Mouse (Mus musculus) liver, embryonic 12.5 days (tissue): ENCODE measurements around the gene Snrnp70. TPM values are rescaled to one million over a fixed set of nuclear protein-coding genes. Genes with fewer than 3 reads are reported as not detected.
A peak's percentile ranks its signal among the peaks of the same experiment; 100 is the strongest.
"Not testable (repeated sequence)": the region's sequence is repeated elsewhere in the genome, so short reads cannot be mapped to it uniquely, and the experiment has no call there.

Experiments
- ATAC-seq: fragments of 200-750 bp; cut with Nextera tagmentation; 2 replicates; pipeline ENCODE4 v1.8.0; 2017; ENCODE audit warnings: moderate number of reproducible peaks, mild to moderate bottlenecking, moderate library complexity
- H3K27ac ChIP-seq: fragments of 300-500 bp; sonication (generic); 2 replicates; pipeline ENCODE4 v1.5.1; 2016; ENCODE audit warnings: mild to moderate bottlenecking
- H3K27me3 ChIP-seq: fragments of 300-500 bp; sonication (generic); replicated peaks from 2 replicates; pipeline ENCODE4 v1.6.1; 2016; ENCODE audit warnings: mild to moderate bottlenecking, moderate library complexity
- H3K36me3 ChIP-seq: fragments of 300-500 bp; sonication (generic); 2 replicates; pipeline ENCODE4 v1.6.1; 2016; ENCODE audit warnings: mild to moderate bottlenecking, moderate library complexity
- H3K4me1 ChIP-seq: fragments of 300-500 bp; sonication (generic); 2 replicates; pipeline ENCODE4 v1.6.1; 2016
- H3K4me2 ChIP-seq: fragments of 300-500 bp; sonication (generic); 2 replicates; pipeline ENCODE4 v1.6.1; 2016; ENCODE audit warnings: mild to moderate bottlenecking, moderate library complexity
- H3K4me3 ChIP-seq: fragments of 300-500 bp; sonication (generic); 2 replicates; pipeline ENCODE4 v1.5.1; 2016; ENCODE audit warnings: mild to moderate bottlenecking, moderate library complexity
- H3K9ac ChIP-seq: fragments of 300-500 bp; sonication (generic); 2 replicates; pipeline ENCODE4 v1.6.1; 2016; ENCODE audit warnings: mild to moderate bottlenecking, moderate library complexity
- H3K9me3 ChIP-seq: fragments of 300-500 bp; sonication (generic); replicated peaks from 2 replicates; pipeline ENCODE4 v1.6.1; 2016; ENCODE audit warnings: mild to moderate bottlenecking, moderate library complexity
- WGBS: fragments of 180-500 bp; shearing (Covaris S2); methylation state at CpG from one replicate; pipeline ENCODE4 v1.1.7; 2016; ENCODE audit not compliant: insufficient replicate concordance; 5-methylcytosine and 5-hydroxymethylcytosine counted together
- polyA plus RNA-seq: library from polyadenylated mRNA; unstranded; fragments of >200 nt; fragmentation: Nextera tagmentation; extraction: Ambion mirVana; gene quantifications from 2 replicates; pipeline ENCODE4 v1.2.1, GENCODE M21; 2016

Gene Snrnp70
- polyA plus RNA-seq, 1 experiment from 2014 or later: 179 TPM

DNA sequence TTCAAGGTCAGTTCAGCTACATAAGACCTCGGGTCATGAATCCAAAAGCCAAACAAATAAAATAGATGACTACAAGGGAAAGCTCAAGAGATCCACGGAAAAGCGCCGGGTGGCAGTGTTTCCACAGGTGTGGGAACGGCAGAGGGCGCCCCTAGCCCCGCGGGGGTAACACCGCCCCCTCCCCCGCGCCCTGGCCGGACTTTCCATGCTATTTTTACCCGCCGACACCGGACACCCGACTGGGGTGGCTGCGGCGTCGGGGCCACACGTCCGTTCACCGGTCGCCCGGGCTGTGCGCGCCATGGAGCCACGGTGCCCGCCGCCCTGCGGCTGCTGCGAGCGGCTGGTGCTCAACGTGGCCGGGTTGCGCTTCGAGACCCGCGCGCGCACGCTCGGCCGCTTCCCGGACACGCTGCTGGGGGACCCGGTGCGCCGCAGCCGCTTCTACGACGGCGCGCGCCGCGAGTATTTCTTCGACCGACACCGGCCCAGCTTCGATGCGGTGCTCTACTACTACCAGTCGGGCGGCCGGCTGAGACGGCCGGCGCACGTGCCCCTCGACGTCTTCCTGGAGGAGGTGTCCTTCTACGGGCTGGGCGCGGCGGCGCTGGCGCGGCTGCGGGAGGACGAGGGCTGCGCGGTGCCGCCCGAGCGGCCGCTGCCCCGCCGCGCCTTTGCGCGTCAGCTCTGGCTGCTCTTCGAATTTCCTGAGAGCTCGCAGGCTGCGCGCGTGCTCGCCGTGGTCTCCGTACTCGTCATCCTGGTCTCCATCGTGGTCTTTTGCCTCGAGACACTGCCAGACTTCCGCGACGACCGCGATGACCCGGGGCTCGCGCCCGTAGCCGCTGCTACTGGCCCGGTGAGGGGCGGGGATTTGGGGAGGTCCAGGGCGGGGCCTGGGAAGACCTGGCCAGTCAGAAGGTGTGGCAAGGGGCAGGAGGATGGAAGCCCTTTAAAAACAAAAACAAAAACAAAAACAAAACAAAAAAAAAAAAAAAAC, 10.9 kb upstream of the Snrnp70 start:
- no peak overlapping the region for H3K9ac ChIP-seq

DNA sequence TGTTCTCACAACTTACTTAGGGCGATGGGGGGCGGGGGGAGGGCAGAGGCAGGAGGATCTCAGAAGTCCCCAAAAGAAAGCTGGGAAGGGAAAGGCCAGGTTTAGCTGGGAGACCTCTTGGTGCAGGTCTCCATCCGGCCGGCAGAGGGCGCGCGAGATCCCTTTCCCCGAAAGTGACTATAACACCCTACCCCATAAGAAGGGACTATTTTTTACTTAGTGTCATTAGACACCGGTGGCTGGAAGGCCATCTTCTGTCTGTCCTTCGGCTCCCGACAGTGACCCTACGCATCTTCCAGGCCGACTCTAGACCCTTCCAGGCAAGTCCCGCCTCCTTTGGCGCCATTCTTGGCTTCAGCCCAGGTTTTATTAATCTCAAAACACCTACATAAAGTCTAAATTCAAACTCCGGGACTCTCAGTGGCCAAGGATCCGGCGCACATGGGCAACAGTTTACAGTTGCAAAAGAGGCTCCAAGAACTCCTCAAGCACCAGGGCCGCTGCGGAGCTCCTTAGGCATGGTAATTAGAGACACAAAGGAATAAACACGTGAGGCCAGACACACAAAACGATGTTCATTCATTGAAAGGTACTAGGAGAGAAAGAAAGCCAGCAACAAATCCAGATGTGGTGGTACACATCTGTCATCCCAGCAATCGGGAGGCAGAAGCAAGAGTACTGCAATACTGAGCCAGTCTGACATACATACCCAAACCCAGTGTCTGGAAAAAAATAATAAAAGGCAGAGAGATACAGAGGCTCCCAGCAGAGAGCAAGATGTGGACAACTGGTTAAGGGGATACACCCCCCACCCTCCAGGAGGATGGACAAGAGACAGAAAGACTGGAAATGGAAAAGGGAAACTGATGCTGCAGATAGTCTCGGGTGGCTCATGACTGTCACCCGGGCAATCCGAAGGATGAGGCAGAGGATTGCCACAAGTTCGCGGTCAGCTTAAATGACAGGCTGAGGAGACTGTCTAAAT, 9.8 kb upstream of the Snrnp70 start, which contains the start of gene Kcna7:
Gene Kcna7 (plus strand): TSS at position 563 of the 985 bp plus-strand sequence.
- H3K27me3 ChIP-seq: peaks cover 73% of the 10 kb centered on the region
- peak within 1 kb of the TSS; percentile 41 for H3K4me3 ChIP-seq
- WGBS: 10% methylated on average over 28 of the region's 28 CpGs
- H3K4me1 ChIP-seq: peaks cover 8% of the 10 kb centered on the region; the same call in 1 of the 2 replicates
- H3K9me3 ChIP-seq: no peaks in the 10 kb centered on the region
- no peak within 1 kb of the TSS for H3K9ac ChIP-seq
- H3K36me3 ChIP-seq: no peaks in the 10 kb centered on the region
- ATAC-seq: peak; percentile 53
- H3K27ac ChIP-seq: no peak within 1 kb of the TSS
- peak within 1 kb of the TSS; percentile 63 for H3K4me2 ChIP-seq

More for the DNA sequence above, 10.9 kb upstream of the Snrnp70 start:
- Histone ChIP-seq H3K4me3 (peak overlapping the region; percentile 41), H3K27ac (no peak overlapping the region), H3K9me3 (no peaks in the 10 kb centered on the region), H3K4me1 (peaks cover 8% of the 10 kb centered on the region; the same call in 1 of the 2 replicates), H3K36me3 (no peaks in the 10 kb centered on the region), H3K27me3 (peaks cover 84% of the 10 kb centered on the region), H3K4me2 (peak overlapping the region; percentile 63)
- WGBS: 2% methylated on average over 114 of the region's 114 CpGs
- no peak for ATAC-seq

DNA sequence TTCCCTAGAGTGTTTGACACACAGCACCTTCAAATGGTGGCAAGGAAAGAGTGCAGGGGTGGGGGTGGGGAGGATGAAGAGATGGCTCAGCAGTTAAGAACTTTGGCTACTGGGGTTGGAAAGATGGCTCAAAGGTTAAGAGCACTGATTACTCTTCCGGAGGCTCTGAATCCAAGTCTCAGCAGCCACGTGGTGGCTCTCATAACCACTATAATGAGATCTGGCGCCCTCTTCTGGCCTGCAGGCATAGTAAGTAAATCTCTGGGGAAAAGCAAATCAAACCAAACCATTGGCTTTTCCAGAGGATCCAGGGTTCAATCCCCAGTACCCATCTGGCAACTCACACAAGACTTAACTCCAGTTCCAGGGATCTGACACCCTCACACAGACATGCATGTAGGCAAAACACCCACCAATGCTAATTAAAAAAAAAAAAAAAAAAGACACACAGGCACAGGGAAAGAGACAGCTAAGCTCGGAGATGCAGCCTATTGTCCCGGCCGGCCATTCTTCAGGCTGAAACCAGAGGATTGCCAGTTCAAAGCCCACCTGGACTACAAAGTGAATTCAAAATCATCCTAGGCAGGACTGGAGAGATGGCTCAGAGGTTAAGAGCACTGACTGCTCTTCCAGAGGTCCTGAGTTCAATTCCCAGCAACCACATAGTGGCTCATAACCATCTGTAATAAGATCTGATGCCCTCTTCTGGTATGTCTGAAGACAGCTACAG, 8.2 kb upstream of the Snrnp70 start:
- WGBS: 40% methylated on average over 6 of the region's 6 CpGs
- Histone ChIP-seq H3K4me3 (no peak overlapping the region), H3K9ac (no peak overlapping the region), H3K27ac (no peak overlapping the region), H3K27me3 (peaks cover 56% of the 10 kb centered on the region), H3K36me3 (no peaks in the 10 kb centered on the region), H3K4me2 (no peak overlapping the region), H3K9me3 (no peaks in the 10 kb centered on the region), H3K4me1 (peaks cover 8% of the 10 kb centered on the region; the same call in 1 of the 2 replicates)
- no peak for ATAC-seq

DNA sequence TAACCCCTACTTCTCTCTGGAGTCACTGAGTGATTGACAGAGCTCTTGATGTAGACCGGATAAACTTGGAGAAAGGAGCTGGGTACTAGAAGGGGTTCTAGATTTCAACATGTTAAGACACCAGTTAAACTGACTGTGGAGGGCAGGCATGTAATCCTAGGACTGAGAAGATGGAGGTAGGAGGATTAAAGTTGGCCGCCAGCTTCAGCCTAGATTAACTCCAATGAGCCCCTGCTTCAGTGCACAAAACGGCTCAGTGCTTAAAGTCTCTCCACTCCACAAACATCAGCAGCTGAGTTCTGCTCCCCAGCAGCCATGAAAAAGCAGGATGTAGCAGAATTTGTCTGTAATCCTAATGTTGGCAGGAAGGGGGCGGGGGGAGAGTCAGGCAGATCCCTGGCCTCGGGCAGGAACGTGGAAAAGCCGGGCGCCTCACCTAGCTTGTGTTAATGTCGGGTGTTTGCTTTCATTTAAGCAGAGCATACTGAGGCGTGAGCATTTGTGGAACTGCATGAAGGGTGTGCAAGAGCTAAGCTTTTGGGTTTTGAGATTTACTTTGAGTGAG, 6.1 kb upstream of the Snrnp70 start:
- Histone ChIP-seq H3K27me3 (peaks cover 35% of the 10 kb centered on the region), H3K4me1 (peaks cover 15% of the 10 kb centered on the region), H3K36me3 (no peaks in the 10 kb centered on the region), H3K27ac (no peak overlapping the region), H3K9me3 (no peaks in the 10 kb centered on the region), H3K4me3 (no peak overlapping the region), H3K9ac (no peak overlapping the region), H3K4me2 (no peak overlapping the region)
- WGBS: 68% methylated on average over 10 of the region's 10 CpGs
- no peak for ATAC-seq

DNA sequence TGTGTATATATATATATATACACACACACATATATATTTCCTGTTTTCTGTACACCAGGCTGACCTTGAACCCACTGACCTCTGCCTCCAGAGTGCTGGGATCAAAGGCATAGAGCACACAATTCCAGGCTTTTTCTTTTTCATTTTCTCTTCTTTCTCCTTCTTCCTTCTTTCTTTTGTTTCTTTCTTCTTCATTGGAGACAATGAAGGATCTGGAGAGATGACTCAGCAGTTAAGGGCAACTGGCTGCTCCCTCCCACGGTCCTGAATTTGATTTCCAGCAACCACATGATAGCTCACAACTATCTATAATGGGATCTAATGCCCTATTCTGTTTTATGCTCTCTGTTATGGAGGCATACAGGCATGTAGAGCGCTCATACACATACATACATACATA, 1.2 kb upstream of the Snrnp70 start:
- no peak overlapping the region for H3K4me3 ChIP-seq
- no peak for ATAC-seq
- H3K27ac ChIP-seq: no peak overlapping the region
- peak overlapping the region; percentile 78 for H3K4me2 ChIP-seq
- peaks cover 37% of the 10 kb centered on the region for H3K4me1 ChIP-seq
- WGBS: 59% methylated on average over 2 of the region's 2 CpGs
- H3K9me3 ChIP-seq: no peaks in the 10 kb centered on the region
- no peak overlapping the region for H3K9ac ChIP-seq
- H3K36me3 ChIP-seq: peaks cover 27% of the 10 kb centered on the region
- peaks cover 2% of the 10 kb centered on the region; the same call in 1 of the 2 replicates for H3K27me3 ChIP-seq

DNA sequence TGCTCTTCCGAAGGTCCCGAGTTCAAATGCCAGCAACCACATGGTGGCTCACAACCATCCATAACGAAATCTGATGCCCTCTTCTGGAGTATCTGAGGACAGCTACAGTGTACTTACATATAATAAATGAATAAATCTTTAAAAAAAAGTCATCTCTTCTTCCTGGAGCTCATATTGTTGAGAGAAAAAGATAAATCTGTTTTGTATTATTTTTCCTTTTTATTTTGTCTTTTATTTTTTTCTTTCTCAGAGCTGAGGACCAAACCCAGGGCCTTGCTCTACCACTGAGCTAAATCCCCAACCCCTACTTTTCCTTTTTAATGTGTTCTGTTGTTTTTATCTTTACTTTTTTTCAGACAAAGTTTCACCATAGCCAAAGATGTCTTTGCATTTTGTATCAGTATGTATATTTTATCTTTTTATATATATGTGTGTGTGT, 814 bp upstream of the Snrnp70 start:
- peaks cover 31% of the 10 kb centered on the region for H3K36me3 ChIP-seq
- H3K4me3 ChIP-seq: peak overlapping the region; percentile 90
- peak overlapping the region; percentile 78 for H3K4me2 ChIP-seq
- peak overlapping the region; percentile 98 for H3K27ac ChIP-seq
- ATAC-seq: peak; percentile 30
- not testable (repeated sequence) for H3K9me3 ChIP-seq, H3K27me3 ChIP-seq
- 2% methylated on average over 3 of the region's 3 CpGs for WGBS
- peak overlapping the region; percentile 70 for H3K9ac ChIP-seq
- peaks cover 37% of the 10 kb centered on the region for H3K4me1 ChIP-seq

DNA sequence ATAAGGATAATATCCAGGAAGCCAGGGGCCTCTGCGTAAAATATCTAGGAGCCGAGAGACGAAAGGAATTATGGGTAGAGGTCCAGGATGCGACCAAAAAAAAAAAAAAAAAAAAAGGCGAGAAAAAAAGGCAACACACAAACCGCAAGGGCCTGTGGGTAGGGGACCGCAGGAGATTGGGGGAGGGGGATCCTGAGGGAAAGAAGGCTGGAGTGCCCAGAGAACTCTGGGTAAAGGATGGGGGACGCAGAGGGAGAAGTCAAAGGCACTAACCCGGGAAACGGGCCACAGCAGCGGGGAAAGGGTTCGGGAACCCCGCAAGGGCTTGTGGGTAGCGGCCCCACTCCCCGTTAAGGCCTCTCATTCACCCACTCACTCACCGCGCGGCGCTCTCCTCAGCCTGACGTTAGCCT, 407 bp downstream of the Snrnp70 start:
- Histone ChIP-seq H3K4me1 (peaks cover 37% of the 10 kb centered on the region), H3K4me3 (peak overlapping the region; percentile 90), H3K36me3 (peaks cover 43% of the 10 kb centered on the region), H3K9ac (peak overlapping the region; percentile 93), H3K27ac (peak overlapping the region; percentile 98), H3K27me3 (no peaks in the 10 kb centered on the region), H3K4me2 (peak overlapping the region; percentile 78), H3K9me3 (no peaks in the 10 kb centered on the region)
- under 1% methylated on average over 19 of the region's 20 CpGs for WGBS
- ATAC-seq: peak; percentile 76

DNA sequence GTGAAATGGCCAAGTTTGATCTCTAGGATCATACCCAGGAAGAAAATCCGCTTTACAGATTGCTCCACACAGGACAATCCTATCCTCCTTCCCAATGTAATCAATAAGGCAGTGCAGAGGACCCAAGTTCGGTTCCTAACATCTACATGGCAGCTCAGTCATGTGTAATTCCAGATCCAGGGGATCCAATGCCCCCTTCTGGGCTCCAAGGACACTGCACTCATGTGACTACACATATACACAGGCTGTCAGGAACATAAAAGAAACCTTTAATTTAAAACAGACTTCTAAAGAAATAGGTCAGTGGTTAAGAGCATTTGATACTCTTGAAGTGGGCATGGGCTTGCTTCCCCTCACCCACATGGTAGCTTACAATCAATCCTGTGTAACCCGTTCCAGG, 9.5 kb downstream of the Snrnp70 start:
- H3K4me1 ChIP-seq: no peaks in the 10 kb centered on the region

DNA sequence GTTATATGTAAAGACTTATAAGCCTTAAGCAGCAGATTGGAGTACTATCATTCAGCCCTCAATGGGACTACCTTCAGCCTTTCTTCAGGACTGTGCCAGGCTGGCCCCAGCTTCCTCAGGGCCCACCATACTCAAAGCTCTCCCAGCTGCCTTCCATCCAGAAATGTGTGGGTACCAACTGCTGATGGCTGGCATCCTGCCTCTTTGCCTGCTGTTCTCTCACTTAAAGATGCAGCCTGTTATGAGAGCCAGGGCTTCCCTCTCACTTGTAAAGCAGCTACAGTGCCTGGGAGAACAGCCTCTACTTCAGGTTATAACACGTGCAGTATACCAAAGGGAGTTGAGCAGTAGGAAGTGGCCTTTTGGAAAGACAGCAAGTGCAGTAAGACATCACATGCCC, 19.5 kb downstream of the Snrnp70 start:
- H3K4me3 ChIP-seq: no peak overlapping the region
- peaks cover 6% of the 10 kb centered on the region for H3K4me1 ChIP-seq
- no peak for ATAC-seq
- 78% methylated on average over 1 of the region's 1 CpGs for WGBS
- peaks cover 93% of the 10 kb centered on the region for H3K36me3 ChIP-seq
- no peak overlapping the region for H3K4me2 ChIP-seq
- no peaks in the 10 kb centered on the region for H3K27me3 ChIP-seq
- H3K9ac ChIP-seq: no peak overlapping the region
- H3K9me3 ChIP-seq: no peaks in the 10 kb centered on the region
- no peak overlapping the region for H3K27ac ChIP-seq

More for the DNA sequence above, 9.5 kb downstream of the Snrnp70 start:
- Histone ChIP-seq H3K4me3 (no peak overlapping the region), H3K27ac (no peak overlapping the region), H3K36me3 (peaks cover 99% of the 10 kb centered on the region), H3K27me3 (no peaks in the 10 kb centered on the region), H3K9me3 (no peaks in the 10 kb centered on the region), H3K4me2 (no peak overlapping the region), H3K9ac (no peak overlapping the region)
- no peak for ATAC-seq
- 87% methylated on average over 3 of the region's 3 CpGs for WGBS

DNA sequence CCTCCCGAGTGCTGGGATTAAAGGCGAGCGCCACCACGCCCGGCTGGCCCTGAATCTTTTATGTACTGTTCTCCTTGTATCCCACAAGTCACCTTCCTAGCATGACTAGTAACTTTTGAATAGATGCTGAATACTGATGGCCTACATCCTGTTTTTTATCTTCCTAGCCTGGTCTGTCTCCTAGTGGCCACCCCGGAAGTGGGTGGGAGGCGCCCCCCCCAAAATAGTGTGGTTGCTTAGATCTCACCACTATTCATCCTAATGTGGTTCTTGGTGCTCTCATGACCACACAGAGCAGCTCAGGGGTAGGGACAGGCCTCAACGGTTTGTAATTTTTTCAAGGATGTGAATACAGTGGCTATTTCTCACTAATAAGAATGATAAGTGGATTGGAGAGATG, 20.9 kb downstream of the Snrnp70 start:
- Histone ChIP-seq H3K27ac (no peak overlapping the region), H3K4me1 (peaks cover 20% of the 10 kb centered on the region), H3K9ac (no peak overlapping the region), H3K36me3 (peaks cover 78% of the 10 kb centered on the region), H3K4me3 (no peak overlapping the region), H3K4me2 (no peak overlapping the region), H3K27me3 (peaks cover 10% of the 10 kb centered on the region), H3K9me3 (no peaks in the 10 kb centered on the region)
- 75% methylated on average over 8 of the region's 8 CpGs for WGBS
- no peak for ATAC-seq

DNA sequence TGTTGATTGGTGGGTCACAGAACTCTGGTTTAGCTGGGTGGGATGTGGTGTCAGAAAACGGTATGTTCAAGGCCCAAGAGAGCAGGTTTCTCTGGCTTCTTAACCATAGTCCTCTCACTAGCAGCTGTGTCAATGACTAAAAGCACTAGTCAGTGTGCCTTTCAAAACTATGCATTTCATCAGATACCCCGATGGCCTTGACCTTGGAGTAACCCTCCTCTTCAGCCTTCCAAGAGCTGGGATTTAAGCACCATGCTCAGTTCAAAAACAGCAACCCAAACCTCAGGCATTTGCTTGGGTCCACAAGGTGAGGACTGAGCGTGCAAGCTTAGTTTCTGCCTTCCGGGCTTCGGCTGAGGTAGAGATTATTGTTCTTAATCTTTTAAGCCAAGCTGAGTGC, 23.2 kb downstream of the Snrnp70 start:
- H3K4me1 ChIP-seq: peaks cover 42% of the 10 kb centered on the region
- H3K36me3 ChIP-seq: peaks cover 56% of the 10 kb centered on the region
- no peak overlapping the region for H3K4me2 ChIP-seq
- no peak overlapping the region for H3K9ac ChIP-seq
- H3K4me3 ChIP-seq: no peak overlapping the region
- ATAC-seq: no peak
- H3K27me3 ChIP-seq: peaks cover 31% of the 10 kb centered on the region
- no peak overlapping the region for H3K27ac ChIP-seq
- no peaks in the 10 kb centered on the region for H3K9me3 ChIP-seq
- WGBS: 78% methylated on average over 5 of the region's 5 CpGs
